Mouse (Mus musculus) heart, embryonic 16.5 days (tissue): ENCODE data around the gene Atl2. TPM values are rescaled to one million over a fixed set of nuclear protein-coding genes. Genes with fewer than 3 reads are reported as not detected.

Experiments used
- polyA plus RNA-seq: library from polyadenylated mRNA; unstranded; fragments of >200 nt; fragmentation: Nextera tagmentation; extraction: Ambion mirVana; gene quantifications from 2 replicates; pipeline ENCODE4 v1.2.1, GENCODE M21; 2015

The Atl2 gene
- polyA plus RNA-seq, 1 experiment from 2014 or later, result 29.9 TPM

Other genes with a start within 250 kb of the Atl2 start
- gene Cyp1b1, start 181.1 kb downstream of the Atl2 start, polyA plus RNA-seq, result 2.0 and 2.4 TPM in 2 replicates
- gene Hnrnpll, start 166.2 kb upstream of the Atl2 start, polyA plus RNA-seq, result 38.7 and 44.4 TPM in 2 replicates
- 14.5 and 14.7 TPM in 2 replicates for gene Galm, start 231.3 kb upstream of the Atl2 start, polyA plus RNA-seq